Mouse (Mus musculus) layer of hippocampus, postnatal 10 days (tissue): ENCODE results near the gene Cyp2u1. TPM values are rescaled to one million over a fixed set of nuclear protein-coding genes. Genes with fewer than 3 reads are reported as not detected.
"Not testable (repeated sequence)": the region's sequence is repeated elsewhere in the genome, so short reads cannot be mapped to it uniquely, and the experiment has no call there.

Experiments
- DNase-seq, 2 experiments: peaks; one replicate each; pipeline ENCODE4 v3.0.0; 2021; ENCODE audit warnings: low spot score in 2 of 2
- long read RNA-seq: library from polyadenylated mRNA; stranded (forward); transcript quantifications from one replicate; pipeline ENCODE4 v2.0.0, GENCODE M21; 2023
- total RNA-seq, 2 experiments: library from RNA; stranded (reverse); gene quantifications; 2 replicates each; pipeline ENCODE4 v1.2.3; 2021

The Cyp2u1 gene
- total RNA-seq, result 10 to 100 TPM; 15.0 to 15.1 TPM
- long read RNA-seq, partial matches to known transcripts, result 3 of 7 reads
- long read RNA-seq, other reads (novel, unspliced or antisense), result 2 of 7 reads

DNA sequence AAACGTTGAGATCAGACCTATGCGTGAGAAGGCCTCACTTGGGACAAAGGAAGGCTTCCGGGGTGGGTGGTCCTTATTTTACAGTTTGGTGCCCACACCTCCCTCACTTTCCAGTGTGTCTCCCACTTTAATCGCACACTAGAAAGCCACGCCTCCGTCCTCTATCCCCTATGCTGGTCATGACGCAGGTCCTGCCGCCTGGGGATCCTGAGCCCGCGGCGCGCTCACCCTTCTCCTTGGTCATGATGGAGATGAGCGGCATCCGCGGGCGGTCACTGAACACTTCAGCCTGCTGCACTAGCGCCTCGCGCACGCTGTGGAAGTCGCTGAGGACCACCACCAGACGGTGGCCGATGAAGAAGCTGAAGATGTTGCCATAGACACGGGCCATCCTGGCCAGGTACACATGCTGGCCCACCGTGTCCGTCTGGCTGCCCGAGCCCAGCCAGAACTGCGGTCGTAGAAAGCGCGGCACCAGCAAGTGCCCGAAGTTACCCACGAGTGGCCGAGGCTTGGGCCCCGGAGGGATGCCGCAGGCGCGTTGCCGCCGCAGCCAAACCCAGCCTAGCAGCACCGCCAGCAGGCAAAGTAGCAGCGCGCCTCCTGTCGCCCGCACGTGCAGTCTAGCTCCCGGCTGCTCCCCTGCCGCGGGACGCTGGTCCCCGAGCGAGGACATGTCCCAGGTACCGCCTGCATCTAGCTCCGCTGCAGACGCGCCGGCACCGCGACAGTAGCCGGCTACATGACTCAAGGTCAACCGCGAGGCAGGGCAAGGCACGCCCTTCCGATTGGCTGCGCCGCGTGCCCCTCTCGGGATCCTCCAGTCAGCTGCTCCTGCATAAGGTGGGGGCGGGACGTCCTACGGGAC, at the start of gene Cyp2u1:
Gene Cyp2u1 (minus strand): TSS at position 776 of the 868 bp plus-strand sequence.
- DNase-seq, result peak; percentile 84 to 92

DNA sequence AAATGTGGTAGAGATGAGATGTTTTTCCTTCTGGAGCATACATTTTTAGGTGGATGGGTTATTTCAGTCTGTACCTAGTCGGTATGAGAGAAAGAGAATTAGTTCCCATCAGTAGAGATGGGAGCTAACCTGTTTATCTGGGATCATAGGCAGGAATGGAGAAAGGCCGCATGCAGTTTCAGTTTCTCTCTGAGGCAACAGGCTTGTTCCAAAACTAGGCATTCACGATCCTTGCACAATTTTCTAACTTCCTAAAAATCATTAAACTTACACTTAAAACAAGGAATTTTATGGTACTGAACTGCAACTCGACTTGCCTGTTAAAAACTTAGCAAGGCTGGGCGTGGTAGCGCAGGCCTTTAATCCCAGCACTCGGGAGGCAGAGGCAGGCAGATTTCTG, 47.5 kb upstream of the Cyp2u1 start:
- DNase-seq, result no peak

DNA sequence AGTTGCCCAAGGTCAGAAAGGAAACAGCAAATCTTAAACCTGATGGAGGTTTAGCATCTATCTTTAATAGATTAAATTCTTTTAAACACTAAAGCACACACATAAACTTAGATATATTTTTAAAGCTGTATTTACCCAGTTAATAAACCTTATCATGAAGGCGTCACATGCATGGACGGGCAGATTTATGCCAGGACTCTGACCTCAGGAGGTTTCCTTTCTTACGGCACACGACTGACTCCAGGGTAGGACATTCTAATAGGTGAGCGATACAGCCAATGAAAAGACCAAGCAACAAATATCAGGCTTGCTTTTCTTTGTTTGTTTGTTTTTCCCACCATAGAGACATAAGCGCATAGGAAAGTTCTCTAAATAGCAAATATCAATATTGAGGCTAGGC, 46.0 kb upstream of the Cyp2u1 start:
- DNase-seq, result no peak

DNA sequence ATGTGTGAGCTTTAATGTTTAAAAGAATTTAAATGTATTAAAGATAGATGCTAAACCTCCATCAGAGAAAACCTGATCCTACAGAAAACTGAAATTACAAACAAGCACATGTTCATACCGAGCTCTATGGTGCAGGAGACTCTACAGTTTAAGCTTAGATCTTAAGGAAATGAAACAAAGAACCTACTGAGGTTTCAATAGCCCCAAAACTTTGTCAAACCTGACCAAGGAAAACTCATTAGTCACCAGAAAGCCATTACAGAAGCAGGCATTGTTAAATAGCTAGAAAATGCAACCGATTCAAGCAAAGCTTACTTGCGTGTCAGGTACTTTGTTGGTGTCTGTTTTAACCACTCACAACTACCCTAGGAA, 45.5 kb upstream of the Cyp2u1 start:
- DNase-seq, result no peak

DNA sequence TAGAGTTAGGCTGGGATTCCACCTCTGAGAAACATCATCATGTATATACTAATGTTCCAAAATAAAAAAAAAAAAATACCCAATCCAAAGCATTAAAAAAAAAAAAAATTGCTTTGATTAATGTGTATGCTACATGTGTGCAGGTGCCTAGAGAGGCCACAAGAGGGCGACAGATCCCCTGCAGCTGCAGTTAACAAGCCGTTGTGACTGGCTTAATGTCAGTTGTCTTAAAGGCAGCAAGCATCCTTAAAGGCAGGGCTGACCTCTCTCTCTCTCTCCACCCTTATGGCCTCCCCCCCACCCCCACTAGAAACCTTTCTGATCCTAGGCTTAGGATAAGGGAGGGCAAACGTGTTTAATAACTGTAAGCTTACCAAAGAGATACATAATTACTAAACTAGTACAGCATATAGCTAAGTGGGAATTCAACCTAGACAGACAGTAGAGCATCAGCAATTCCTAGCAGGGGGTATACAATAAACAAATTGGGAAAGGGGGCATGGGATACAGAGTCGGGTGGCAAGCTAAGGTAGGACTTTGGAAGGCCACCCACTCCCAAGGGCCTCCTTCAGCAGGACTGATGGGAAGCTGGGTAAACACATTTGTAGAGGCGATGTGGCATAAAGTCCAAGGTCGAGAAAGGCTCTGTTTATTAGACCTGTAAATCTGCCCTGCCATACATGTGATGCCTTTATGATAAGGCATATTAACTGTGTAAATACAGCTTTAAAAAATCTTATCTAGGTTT, 45.0 kb upstream of the Cyp2u1 start:
- DNase-seq, result peak; percentile 9 to 20

DNA sequence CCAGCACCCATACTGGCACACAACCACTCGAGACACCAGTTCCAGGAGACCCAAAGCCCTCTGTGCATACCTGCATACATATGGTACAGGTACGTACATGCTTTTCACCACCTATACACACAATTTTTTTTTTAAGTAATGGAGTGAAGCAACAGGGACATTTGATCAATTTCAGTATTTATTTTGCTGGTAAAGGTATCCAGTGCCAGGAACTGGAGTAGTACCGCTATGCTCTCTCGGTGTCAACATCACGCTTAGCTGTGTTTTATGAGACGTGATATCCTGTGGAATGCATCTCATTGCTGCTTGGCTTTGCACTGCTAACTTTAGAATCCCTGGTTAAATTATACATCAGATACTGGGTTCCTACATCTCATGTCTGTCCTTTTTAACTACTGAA, 42.9 kb upstream of the Cyp2u1 start:
- no peak for DNase-seq

DNA sequence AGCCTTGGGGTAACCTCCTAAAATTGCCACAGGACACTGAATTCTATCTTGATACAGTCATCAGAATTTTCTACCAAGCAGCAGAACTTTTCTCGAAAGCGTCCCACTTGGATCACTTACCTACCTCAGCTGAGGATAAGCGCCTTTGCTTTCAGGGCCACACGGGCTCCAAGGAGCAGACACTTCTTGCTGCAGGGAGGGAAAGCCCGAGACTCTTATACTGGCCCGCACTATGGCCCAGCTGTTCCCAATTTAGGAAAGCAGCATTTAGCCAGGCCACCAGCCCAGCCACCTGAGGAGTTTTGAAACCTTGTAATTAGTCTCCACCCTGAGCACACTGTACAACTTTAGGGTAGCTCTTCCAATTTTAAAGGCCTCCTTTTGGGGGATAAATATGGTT, 40.3 kb upstream of the Cyp2u1 start:
- no peak for DNase-seq

DNA sequence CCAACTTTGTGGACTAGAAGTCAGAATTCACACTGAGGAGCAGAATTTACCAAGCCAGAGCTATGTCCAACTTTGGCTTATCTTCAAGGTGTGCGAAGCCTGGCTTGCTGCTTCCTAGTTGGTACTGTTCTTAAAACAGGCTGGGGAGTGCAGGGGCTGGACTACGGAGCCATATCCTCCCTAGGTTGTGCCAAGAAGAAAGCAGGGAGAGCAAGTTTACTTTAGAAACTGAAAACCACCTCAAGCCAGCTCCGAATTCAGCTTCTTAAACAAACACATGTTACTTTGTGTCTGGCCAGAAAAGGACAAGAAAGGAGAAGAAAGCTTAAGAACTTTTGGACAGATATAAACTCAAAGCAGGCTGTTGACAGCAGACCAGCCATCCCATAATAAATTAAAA, 37.9 kb upstream of the Cyp2u1 start:
- DNase-seq, result no peak

DNA sequence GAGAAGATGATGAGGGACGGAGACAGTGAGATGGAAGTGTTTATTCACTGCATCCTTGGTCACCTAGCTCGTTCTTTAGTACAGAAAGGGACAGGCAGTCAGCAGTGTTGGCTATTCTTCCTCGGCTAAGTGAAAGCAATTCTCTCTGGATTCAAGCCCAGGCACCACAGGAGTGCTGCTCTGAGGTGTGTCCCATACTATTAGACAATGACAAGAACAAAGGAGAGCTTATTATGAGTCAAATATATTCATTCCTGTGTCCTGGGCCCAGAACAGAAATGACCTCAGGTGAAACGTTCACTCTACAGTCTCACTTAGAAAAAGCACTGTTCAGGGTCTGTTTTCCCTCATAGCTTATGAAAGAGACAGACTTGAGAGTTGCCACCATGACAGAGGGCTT, 36.3 kb upstream of the Cyp2u1 start:
- DNase-seq, result no peak

DNA sequence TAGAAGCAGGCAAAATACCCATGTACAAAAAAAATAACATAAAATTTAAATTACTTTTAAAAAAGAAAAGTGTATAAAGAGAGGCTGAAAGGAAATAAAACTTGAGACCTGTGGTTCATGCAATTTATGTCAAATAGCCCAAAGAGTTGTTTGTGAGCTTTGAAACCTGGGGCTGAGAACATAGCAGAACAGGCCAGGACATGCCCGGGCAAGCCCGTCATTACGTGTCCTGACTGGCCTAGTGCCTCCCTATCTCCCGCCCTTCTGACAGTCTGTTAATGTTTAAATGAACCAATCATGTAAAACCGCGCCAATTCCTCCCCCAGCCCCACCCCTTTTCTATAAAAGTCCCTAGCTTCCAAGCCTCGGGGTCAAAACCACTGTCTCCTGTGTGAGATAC, 34.7 kb upstream of the Cyp2u1 start:
- DNase-seq, result not testable (repeated sequence)

DNA sequence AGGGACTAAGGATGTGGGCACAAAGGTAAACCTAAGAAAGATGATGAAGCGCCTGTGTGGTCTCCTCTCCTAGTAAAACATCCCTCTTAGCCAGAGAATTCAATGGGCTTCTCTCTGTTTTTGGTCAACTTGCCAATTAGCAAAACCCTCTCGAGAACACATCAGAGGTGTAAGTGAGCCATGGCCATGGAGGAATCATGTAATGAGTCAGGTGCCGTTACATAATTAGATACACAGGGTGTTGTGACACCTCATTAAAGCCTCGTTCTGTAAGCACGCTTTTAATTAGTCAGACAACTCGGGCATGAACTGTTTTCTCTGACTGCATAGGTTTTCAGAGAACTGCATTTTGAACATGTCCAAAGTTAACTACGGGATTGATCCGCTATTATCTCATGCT, 33.6 kb upstream of the Cyp2u1 start:
- no peak for DNase-seq

DNA sequence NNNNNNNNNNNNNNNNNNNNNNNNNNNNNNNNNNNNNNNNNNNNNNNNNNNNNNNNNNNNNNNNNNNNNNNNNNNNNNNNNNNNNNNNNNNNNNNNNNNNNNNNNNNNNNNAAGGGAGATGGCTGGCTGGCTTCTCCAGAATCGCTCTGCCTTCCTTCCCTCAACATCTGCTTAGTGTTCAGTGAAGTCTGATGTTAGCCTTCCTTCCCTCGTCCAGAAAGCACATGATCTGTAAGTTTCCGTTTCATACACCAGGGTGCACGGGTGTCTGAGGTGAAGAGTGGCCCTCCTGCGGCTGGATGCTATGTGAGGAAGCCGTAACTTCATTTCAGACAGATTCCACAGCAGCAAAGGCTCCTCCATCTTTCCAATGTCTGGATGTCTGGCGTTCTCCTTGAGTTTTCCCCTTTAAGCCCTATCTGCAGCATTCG, 32.1 kb upstream of the Cyp2u1 start:
- no peak for DNase-seq

DNA sequence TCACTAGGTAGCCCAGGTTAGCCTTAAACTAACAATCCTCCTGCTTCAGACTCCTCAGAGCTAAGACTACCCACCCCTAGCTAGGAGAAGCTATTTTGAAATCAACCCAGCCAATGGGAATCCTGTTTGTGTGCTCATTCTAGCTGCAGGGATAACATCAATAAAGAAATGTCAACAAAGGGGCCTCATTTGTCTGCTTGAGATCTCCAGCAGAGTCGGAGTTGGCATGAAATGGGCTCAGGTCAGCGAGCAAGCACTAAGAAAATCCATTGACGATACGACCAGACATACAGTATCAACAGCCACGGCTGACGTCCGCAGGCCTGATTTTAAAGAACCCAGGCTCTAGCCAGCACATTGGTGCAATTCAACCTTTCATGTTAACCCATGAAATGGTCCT, 24.2 kb upstream of the Cyp2u1 start:
- DNase-seq, result no peak

DNA sequence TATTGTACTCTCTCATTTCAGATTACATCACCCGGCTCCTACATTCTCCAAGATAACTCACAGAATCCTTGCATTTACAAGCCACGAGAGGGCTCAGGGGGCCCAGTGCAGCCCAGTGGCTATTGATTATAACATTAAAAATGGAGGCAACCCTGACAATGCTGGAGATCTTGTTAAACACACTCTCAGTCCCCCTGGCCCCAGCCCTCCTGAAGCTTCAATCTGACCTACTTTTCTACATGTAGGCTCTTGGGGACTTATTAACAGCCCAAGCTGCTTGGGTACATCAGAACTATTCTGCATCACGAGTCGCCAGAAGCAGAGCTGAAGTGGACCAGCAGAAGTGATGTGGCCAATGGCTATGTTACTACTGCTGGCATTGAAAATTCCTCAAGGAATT, 23.6 kb upstream of the Cyp2u1 start:
- DNase-seq, result no peak

DNA sequence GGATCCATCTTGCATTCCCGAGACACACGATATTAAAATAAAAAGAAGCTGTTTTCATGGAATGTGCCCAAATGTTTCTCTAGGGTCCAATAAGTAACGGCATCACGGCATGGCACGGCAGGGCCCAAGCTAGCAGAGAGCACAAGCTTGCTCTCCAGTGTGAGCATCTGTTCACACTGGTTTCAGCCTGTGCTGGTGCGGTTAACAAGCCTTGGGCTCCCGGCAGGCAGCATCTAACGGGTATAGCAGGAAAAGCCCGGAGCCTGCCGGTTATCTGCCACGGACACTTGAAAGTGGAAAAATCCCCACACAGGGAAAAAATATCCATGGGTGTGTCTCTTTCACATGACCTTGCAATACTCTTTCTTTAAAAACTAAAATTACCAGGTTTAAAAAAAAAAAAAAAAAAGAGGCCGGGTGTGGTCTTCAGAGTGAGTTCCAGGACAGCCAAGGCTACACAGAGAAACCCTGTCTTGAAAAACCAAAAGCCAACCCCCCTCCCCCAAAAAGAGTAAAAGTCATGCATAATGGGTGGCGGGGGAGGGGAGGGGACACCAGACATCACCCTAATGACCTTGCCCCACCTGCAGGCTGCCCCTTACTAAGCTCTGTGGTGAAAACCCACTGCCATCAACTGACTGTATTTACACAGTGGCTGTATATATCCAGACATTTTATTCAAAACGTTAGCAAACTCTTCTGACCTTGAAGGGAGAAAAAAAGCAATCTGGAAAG, 19.2 kb upstream of the Cyp2u1 start:
- no peak for DNase-seq

DNA sequence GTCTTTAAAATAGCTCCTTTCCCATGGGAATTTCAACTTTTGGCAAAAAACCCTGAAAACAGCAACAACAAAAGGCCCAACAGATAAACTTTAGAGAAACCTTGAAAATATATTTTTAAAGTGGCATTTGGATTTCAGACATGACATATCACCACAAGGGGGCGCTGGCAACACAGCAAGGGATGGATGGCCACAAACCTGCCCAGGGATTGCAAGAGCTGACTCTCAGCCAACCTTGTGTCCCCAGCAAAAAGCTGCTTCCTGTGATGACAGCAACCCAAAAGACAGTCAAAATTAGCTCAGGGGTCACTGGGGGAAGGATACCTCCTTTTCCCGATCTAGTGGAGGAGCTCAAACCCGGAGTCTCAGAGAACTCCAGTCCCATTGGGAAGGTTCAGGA, 17.2 kb upstream of the Cyp2u1 start:
- peak; percentile 84 to 88 for DNase-seq

DNA sequence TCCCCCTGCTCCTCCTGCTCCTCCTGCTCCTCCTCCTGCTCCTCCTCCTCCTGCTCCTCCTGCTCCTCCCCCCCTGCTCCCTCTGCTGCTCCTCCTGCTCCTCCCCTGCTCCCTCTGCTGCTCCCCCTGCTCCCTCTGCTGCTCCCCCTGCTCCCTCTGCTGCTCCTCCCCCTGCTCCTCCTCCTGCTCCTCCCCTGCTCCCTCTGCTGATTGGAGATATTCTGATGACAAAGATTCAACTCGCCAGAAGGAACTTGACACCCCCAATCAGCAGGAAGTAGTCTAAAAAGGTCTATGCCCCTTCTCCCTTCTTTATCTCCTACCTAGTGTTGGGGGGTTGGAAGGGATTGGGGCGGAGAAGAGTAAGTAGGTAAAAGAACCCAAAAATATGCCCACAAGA, 15.2 kb upstream of the Cyp2u1 start:
- no peak for DNase-seq

DNA sequence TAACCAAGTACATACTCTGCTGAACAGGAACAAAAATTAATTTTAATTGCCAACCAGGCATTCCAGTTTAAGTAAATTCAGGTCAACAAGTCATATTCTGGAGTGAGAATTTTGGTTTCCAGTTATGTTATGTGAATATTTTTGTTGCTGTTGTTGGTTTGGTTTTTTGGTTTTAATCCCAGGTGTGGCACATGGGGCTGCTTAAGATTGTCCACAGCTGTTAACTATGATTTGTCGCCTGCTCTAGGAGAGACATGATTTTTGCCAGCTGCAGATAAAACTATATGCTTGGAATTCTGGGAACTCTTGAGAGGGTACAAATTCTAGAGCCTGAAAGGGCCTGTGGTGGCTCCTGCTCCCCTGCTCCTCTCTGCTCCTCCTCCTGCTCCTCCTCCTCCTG, 14.1 kb upstream of the Cyp2u1 start:
- DNase-seq, result no peak

DNA sequence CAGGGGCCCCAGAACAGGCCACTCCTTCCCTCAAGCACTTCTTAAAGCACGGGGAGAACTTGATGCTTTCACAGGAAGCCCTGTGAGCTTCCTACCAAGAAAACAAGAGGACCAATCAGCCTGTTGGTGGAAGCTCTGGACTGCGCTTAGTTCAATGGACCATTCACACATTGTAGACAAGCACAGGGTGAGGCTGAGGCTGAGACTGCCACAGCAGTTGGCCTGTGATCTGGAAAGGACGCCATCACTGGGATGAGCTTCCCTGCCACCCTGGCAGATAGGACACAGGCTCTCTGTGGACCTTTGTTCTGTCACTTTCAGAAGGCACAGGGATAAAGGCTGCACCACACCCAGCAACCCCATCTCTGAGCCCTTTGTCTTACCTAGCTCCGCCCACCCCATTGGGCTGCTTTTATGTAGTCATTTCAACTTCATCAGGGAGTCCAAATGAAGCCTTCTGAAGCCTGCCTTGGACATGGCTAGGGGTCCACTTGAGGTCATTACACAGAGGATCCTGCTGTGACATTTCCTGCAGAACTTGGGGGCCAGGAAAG, 13.0 kb upstream of the Cyp2u1 start:
- DNase-seq, result no peak

DNA sequence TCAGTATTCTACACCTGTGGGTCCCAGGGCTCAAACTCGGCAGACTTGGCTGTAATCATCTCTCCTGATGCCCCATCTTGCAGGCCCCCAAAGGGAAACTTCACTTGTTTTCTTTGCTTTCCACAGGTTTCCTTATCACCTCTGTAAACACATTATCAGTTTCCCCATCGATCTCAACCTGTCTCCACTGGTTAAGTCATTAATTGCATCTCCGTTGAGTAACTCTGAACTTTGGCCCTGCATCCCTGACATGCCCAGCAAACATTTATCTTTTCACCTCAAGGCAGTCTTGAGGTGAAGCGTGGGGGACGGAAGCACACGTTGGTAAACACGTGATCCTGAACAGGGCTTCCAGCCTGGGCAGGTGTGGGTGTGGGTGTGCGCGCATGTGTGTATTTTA, 9.3 kb upstream of the Cyp2u1 start:
- no peak for DNase-seq

DNA sequence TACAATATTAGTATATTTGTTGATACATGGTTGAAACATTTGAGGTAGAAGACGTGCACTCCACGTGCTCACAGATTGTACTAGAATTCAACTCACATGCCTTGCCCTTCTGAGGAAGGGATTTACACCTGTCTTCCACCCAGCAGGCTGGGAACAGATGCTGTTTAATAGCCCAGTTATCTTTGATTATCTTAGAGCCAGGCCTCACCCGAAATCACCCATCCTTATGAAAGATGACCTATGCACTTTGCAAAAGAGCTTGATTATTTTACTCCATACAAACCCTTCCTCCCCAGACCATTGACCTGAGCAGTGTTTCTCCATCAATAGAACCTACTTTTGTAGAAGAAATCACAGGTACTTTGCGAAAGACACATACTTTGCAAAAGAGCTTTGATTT, 7.5 kb upstream of the Cyp2u1 start:
- no peak for DNase-seq

DNA sequence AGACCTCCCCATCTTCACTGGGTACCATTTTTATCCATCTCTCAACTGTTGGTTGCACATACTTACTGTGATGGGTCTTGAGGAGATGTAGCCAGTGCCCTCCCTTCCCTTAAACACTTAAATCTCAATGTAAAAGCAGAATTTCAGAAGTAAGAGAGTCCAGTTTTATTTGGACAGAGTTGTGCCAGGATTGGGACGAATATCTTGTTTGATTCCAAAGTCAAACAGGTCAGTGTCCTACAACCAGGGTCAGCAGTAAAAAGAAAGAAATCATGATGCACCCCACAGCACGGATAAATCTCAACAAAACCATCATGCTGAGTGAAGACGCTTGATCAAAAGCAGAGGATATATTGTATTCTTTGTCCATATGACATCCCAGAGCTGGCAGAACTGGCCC, 4.8 kb upstream of the Cyp2u1 start:
- no peak for DNase-seq
